Mouse (Mus musculus): Measurements from ENCODE around the gene Tor1aip2. TPM values are rescaled to one million over a fixed set of nuclear protein-coding genes. Genes with fewer than 3 reads are reported as not detected.

The Tor1aip2 gene
- polyA plus RNA-seq, 1 experiment, result 1.4 TPM

DNA sequence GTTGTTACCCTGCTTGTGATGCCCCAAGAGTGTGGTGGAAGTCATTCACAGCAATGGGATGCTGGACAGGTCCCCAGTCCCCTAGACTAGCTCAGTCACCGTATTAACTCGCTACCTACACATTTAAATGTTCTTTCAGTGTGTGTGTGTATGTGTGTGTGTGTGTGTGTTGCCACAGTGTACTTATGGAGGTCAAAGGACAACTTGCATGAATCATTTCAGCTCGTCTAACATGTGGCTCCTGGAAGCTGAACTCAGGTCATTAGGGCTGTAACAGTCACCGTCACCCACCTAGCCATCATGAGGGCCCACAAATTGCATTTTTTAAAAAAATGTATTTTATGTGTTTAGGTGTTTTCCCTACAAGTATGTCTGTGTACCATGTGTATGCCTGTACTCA, 27.0 kb downstream of the Tor1aip2 start:
- TF ChIP-seq TAL1 (IDR thresholded peaks at IDR 0.05; ENCODE audit: low read length) (no peak), GATA1 (IDR thresholded peaks at IDR 0.05; ENCODE audit: low read length) (no peak)
- H3K9me3 ChIP-seq (ENCODE audit: control insufficient read depth, low read length), result no peaks in the 10 kb centered on the region
- H3K4me1 ChIP-seq (ENCODE audit: control insufficient read depth), result peaks cover 2% of the 10 kb centered on the region
- no peak overlapping the region for H3K4me3 ChIP-seq (replicated peaks)
- no peaks in the 10 kb centered on the region for H3K27me3 ChIP-seq (ENCODE audit: control insufficient read depth)
- peaks cover 96% of the 10 kb centered on the region for H3K36me3 ChIP-seq (ENCODE audit: control insufficient read depth)

DNA sequence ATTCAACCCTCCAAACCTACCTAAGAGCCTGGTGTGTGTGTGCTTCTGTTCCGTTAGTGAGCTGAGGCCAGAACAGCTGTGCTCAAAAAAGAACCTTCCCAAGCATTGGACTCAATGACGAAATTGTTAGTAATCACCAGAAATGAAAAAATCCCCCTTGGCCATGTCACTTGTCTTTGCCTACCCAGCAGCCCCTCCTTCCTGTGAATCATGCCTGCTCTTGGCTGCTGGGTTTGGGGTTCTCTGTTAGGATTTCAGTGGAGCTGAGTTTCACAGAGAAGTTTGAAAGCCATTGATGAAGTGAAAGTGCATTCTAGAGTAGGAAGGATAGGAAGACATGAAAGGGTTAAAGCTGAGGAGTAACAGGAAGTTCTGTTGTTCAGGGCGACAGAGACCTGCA, 30.9 kb downstream of the Tor1aip2 start:
- Histone ChIP-seq H3K4me1 (ENCODE audit: control insufficient read depth) (peaks cover 3% of the 10 kb centered on the region; the same call in 1 of the 2 replicates), H3K27me3 (ENCODE audit: control insufficient read depth) (no peaks in the 10 kb centered on the region), H3K36me3 (ENCODE audit: control insufficient read depth) (peaks cover 80% of the 10 kb centered on the region), H3K9me3 (ENCODE audit: control insufficient read depth, low read length) (no peaks in the 10 kb centered on the region), H3K4me3 (replicated peaks) (no peak overlapping the region)
- TF ChIP-seq GATA1 (IDR thresholded peaks at IDR 0.05; ENCODE audit: low read length) (no peak), TAL1 (IDR thresholded peaks at IDR 0.05; ENCODE audit: low read length) (no peak)

- Histone ChIP-seq H3K36me3 (ENCODE audit: control insufficient read depth) (peaks cover 41% of the 10 kb centered on the region), H3K4me1 (ENCODE audit: control insufficient read depth) (peaks cover 3% of the 10 kb centered on the region; the same call in 1 of the 2 replicates), H3K4me3 (replicated peaks) (no peak overlapping the region), H3K9me3 (ENCODE audit: control insufficient read depth, low read length) (no peaks in the 10 kb centered on the region), H3K27me3 (ENCODE audit: control insufficient read depth) (no peaks in the 10 kb centered on the region)
- TF ChIP-seq GATA1 (IDR thresholded peaks at IDR 0.05; ENCODE audit: low read length) (no peak), TAL1 (IDR thresholded peaks at IDR 0.05; ENCODE audit: low read length) (no peak)
Measured at GRCm38 (mm10) chr1:156070106-156070505, 34.9 kb downstream of the Tor1aip2 start.

DNA sequence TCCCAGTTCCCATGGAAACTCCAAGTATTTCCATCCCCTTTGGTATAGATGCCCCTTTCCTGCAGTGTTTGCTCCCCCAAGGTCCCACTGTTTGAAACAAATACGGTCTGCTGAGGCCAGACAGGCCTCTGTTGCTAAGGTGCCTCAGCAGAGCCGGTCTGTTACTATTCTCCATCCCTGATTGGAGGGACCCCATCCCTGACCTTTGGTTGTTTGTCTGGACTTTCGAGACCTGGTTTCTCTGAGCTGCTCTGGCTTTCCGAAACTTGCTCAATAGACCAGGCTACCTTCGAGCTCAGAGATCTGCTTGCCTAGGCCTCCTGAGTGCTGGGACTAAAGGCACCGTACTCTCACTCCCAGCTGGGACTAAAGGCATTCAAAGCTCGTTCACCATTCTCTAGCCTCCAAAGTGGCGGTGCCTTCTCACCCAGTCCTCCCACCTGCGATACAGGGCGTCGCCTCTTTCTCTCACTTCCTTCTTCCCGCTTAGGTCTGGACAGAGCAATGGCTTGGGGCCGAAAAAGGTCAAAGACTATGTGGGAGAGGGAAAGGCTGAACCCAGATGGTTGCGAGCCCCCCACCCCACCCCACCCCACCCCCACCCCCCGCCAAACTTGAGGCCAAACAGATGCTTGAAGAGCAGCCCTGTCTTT, 38.1 kb downstream of the Tor1aip2 start:
- no peak for TF ChIP-seq GATA1 (IDR thresholded peaks at IDR 0.05; ENCODE audit: low read length)
- no peak for TF ChIP-seq TAL1 (IDR thresholded peaks at IDR 0.05; ENCODE audit: low read length)
- no peaks in the 10 kb centered on the region for H3K27me3 ChIP-seq (ENCODE audit: control insufficient read depth)
- no peaks in the 10 kb centered on the region for H3K9me3 ChIP-seq (ENCODE audit: control insufficient read depth, low read length)
- H3K4me3 ChIP-seq (replicated peaks), result no peak overlapping the region
- H3K4me1 ChIP-seq (ENCODE audit: control insufficient read depth), result peaks cover 3% of the 10 kb centered on the region; the same call in 1 of the 2 replicates
- H3K36me3 ChIP-seq (ENCODE audit: control insufficient read depth), result peaks cover 11% of the 10 kb centered on the region

GRCm38 (mm10) chr1:156074575-156074974, 39.4 kb downstream of the Tor1aip2 start:
- Histone ChIP-seq H3K36me3 (ENCODE audit: control insufficient read depth) (no peaks in the 10 kb centered on the region), H3K9me3 (ENCODE audit: control insufficient read depth, low read length) (no peaks in the 10 kb centered on the region), H3K4me1 (ENCODE audit: control insufficient read depth) (peaks cover 3% of the 10 kb centered on the region; the same call in 1 of the 2 replicates), H3K4me3 (replicated peaks) (no peak overlapping the region), H3K27me3 (ENCODE audit: control insufficient read depth) (no peaks in the 10 kb centered on the region)
- no peak for TF ChIP-seq TAL1 (IDR thresholded peaks at IDR 0.05; ENCODE audit: low read length)
- no peak for TF ChIP-seq GATA1 (IDR thresholded peaks at IDR 0.05; ENCODE audit: low read length)

- no peak overlapping the region for H3K4me3 ChIP-seq (replicated peaks)
- H3K4me1 ChIP-seq (ENCODE audit: control insufficient read depth), result no peaks in the 10 kb centered on the region; the same call in 1 of the 2 replicates
- no peaks in the 10 kb centered on the region for H3K36me3 ChIP-seq (ENCODE audit: control insufficient read depth)
- TF ChIP-seq TAL1 (IDR thresholded peaks at IDR 0.05; ENCODE audit: low read length), result no peak
- no peak for TF ChIP-seq GATA1 (IDR thresholded peaks at IDR 0.05; ENCODE audit: low read length)
- H3K27me3 ChIP-seq (ENCODE audit: control insufficient read depth), result no peaks in the 10 kb centered on the region
- no peaks in the 10 kb centered on the region for H3K9me3 ChIP-seq (ENCODE audit: control insufficient read depth, low read length)
Measured at GRCm38 (mm10) chr1:156076474-156076873, 41.3 kb downstream of the Tor1aip2 start.

DNA sequence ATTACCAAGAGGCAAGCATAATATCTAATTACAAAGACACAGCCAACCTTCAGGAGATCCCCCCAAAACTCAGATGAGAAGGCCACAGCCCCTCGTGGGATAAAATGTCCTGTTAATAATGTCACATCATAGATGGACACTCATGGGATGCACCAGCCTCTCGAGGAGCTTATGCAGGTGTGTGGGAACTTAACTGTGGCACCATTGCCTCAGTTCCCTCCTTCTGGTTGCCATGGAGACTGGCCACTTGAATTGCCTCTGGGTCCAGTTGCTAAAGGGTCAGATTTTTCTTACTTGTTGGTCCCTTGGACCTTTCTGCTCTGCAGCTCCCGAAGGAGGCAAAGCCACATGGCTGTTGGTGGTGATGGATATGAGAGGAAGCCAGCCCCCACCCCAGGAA, 42.5 kb downstream of the Tor1aip2 start:
- no peaks in the 10 kb centered on the region for H3K36me3 ChIP-seq (ENCODE audit: control insufficient read depth)
- H3K4me3 ChIP-seq (replicated peaks), result no peak overlapping the region
- no peaks in the 10 kb centered on the region for H3K9me3 ChIP-seq (ENCODE audit: control insufficient read depth, low read length)
- TF ChIP-seq GATA1 (IDR thresholded peaks at IDR 0.05; ENCODE audit: low read length), result no peak
- no peak for TF ChIP-seq TAL1 (IDR thresholded peaks at IDR 0.05; ENCODE audit: low read length)
- H3K27me3 ChIP-seq (ENCODE audit: control insufficient read depth), result no peaks in the 10 kb centered on the region
- H3K4me1 ChIP-seq (ENCODE audit: control insufficient read depth), result no peaks in the 10 kb centered on the region

DNA sequence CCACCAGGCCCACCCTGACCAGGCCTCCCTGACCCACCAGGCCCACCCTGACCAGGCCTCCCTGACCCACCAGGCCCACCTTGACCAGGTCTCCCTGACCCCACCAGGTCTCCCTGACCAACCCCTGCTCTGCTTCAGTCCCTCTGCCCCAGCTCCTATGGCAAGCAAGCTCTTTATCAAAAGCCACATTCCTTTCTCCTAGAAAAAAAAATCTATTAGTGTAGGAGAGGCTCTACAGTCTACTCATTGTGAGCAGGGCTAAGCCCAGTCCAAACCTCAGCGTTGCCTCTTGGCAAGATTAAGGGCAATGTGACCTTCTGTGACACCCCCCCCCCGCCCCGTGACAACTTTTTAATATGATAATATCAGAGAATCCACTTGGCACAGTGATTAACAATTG, 49.4 kb downstream of the Tor1aip2 start:
- Histone ChIP-seq H3K4me3 (replicated peaks) (no peak overlapping the region), H3K27me3 (ENCODE audit: control insufficient read depth) (no peaks in the 10 kb centered on the region), H3K9me3 (ENCODE audit: control insufficient read depth, low read length) (no peaks in the 10 kb centered on the region), H3K4me1 (ENCODE audit: control insufficient read depth) (peaks cover 4% of the 10 kb centered on the region), H3K36me3 (ENCODE audit: control insufficient read depth) (no peaks in the 10 kb centered on the region)
- TF ChIP-seq TAL1 (IDR thresholded peaks at IDR 0.05; ENCODE audit: low read length), result no peak
- TF ChIP-seq GATA1 (IDR thresholded peaks at IDR 0.05; ENCODE audit: low read length), result no peak

DNA sequence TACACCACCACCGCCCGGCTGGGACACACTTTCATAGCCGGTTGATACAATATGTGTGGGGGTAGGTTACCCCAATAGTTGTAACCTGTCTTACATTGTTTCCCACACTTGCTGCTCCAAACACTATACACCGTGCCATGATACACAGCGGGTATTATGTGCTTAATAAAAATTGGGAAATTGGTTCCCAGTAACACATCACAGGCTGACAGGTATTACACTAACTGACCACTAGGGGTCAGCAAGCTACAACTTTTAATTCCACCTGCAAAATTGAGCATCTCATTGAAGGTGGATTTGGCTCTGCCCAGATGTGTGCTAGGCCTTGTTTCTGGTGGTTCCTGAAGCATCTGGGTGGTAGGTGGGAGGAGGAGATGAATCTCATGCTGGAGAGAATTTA, 50.6 kb downstream of the Tor1aip2 start:
- Histone ChIP-seq H3K27me3 (ENCODE audit: control insufficient read depth) (no peaks in the 10 kb centered on the region), H3K4me1 (ENCODE audit: control insufficient read depth) (peaks cover 5% of the 10 kb centered on the region), H3K9me3 (ENCODE audit: control insufficient read depth, low read length) (no peaks in the 10 kb centered on the region), H3K36me3 (ENCODE audit: control insufficient read depth) (no peaks in the 10 kb centered on the region), H3K4me3 (replicated peaks) (no peak overlapping the region)
- no peak for TF ChIP-seq GATA1 (IDR thresholded peaks at IDR 0.05; ENCODE audit: low read length)
- no peak for TF ChIP-seq TAL1 (IDR thresholded peaks at IDR 0.05; ENCODE audit: low read length)

DNA sequence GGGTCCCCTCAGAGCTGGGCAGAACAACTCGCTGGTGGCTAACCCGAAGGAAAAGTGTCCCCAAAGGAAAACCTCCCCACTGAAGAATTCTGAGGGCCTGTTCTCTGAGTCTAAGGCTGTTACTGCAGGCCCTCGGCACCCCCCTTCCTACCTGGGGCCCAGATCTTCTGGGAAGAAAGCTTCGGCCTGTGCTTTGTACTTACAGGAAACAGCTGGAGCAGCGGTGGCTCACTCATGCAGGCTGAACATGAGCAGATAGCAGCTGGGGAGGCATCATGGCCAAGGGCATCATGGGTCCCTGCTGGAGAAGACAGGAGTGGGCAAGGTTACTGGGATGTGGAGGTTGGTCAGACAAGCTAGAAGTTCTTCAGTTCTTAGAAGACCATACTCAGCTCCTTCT, 52.4 kb downstream of the Tor1aip2 start:
- Histone ChIP-seq H3K4me1 (ENCODE audit: control insufficient read depth) (peaks cover 10% of the 10 kb centered on the region), H3K4me3 (replicated peaks) (no peak overlapping the region), H3K27me3 (ENCODE audit: control insufficient read depth) (no peaks in the 10 kb centered on the region), H3K9me3 (ENCODE audit: control insufficient read depth, low read length) (no peaks in the 10 kb centered on the region), H3K36me3 (ENCODE audit: control insufficient read depth) (no peaks in the 10 kb centered on the region)
- no peak for TF ChIP-seq TAL1 (IDR thresholded peaks at IDR 0.05; ENCODE audit: low read length)
- TF ChIP-seq GATA1 (IDR thresholded peaks at IDR 0.05; ENCODE audit: low read length), result no peak
